Mouse (Mus musculus) stomach, postnatal 0 days (tissue): ENCODE data around the gene Gins1. TPM values are rescaled to one million over a fixed set of nuclear protein-coding genes. Genes with fewer than 3 reads are reported as not detected.

Source experiments
- ATAC-seq: fragments of 200-750 bp; cut with Nextera tagmentation; 2 replicates; pipeline ENCODE4 v1.8.0; 2017; ENCODE audit not compliant: low FRiP score, low TSS enrichment
- DNase-seq: peaks from one replicate; pipeline ENCODE4 v3.0.0-alpha.2; 2016; ENCODE audit warnings: low spot score
- H3K27ac ChIP-seq: fragments of 300-500 bp; sonication (generic); replicated peaks from 2 replicates; pipeline ENCODE4 v1.5.1; 2014; ENCODE audit warnings: mild to moderate bottlenecking, control low read depth
- H3K27me3 ChIP-seq: fragments of 300-500 bp; sonication (generic); 2 replicates; pipeline ENCODE4 v1.6.1; 2014; ENCODE audit warnings: low read length; ENCODE audit not compliant: control insufficient read depth, insufficient read depth
- H3K36me3 ChIP-seq: fragments of 300-500 bp; sonication (generic); 2 replicates; pipeline ENCODE4 v1.6.1; 2014; ENCODE audit warnings: low read length, mixed read lengths; ENCODE audit not compliant: control insufficient read depth, insufficient read depth
- H3K4me1 ChIP-seq: fragments of 300-500 bp; sonication (generic); replicated peaks from 2 replicates; pipeline ENCODE4 v1.6.1; 2014; ENCODE audit warnings: antibody characterized with exemption; ENCODE audit not compliant: control insufficient read depth, insufficient read depth
- H3K4me2 ChIP-seq: fragments of 300-500 bp; sonication (generic); replicated peaks from 2 replicates; pipeline ENCODE4 v1.6.1; 2014; ENCODE audit warnings: low read depth, mild to moderate bottlenecking, control low read depth, moderate library complexity
- H3K4me3 ChIP-seq: fragments of 300-500 bp; sonication (generic); 2 replicates; pipeline ENCODE4 v1.5.1; 2014; ENCODE audit warnings: low read depth, low read length, control low read depth
- H3K9ac ChIP-seq: fragments of 300-500 bp; sonication (generic); 2 replicates; pipeline ENCODE4 v1.6.1; 2014; ENCODE audit warnings: mild to moderate bottlenecking, low read length, control low read depth, mixed read lengths
- H3K9me3 ChIP-seq: fragments of 300-500 bp; sonication (generic); 2 replicates; pipeline ENCODE4 v1.6.1; 2016; ENCODE audit warnings: low read length; ENCODE audit not compliant: control insufficient read depth
- CTCF ChIP-seq: IDR thresholded peaks from 2 replicates; pipeline ENCODE4 v1.5.1; 2016; ENCODE audit warnings: antibody characterized with exemption, low read depth, mild to moderate bottlenecking, moderate library complexity
- EP300 ChIP-seq: optimal IDR thresholded peaks from 2 replicates; pipeline ENCODE3; 2016; ENCODE audit warnings: antibody characterized with exemption
- WGBS: fragments of 180-500 bp; shearing (Covaris S2); extraction: QIAGEN DNeasy Blood & Tissue Kit; methylation state at CpG from one replicate; pipeline ENCODE4 v1.1.7; 2014; 5-methylcytosine and 5-hydroxymethylcytosine counted together
- polyA plus RNA-seq: library from polyadenylated mRNA; unstranded; fragments of >200 nt; fragmentation: Nextera tagmentation; extraction: Ambion mirVana; gene quantifications from 2 replicates; pipeline ENCODE4 v1.2.1, GENCODE M21; 2015

The Gins1 gene
- polyA plus RNA-seq, 1 experiment from 2014 or later: 10.7 TPM

- WGBS: 87% methylated on average over 6 of the region's 6 CpGs
- no peak overlapping the region for H3K9ac ChIP-seq
- H3K27me3 ChIP-seq: no peaks in the 10 kb centered on the region
- H3K36me3 ChIP-seq: peaks cover 3% of the 10 kb centered on the region; the same call in 1 of the 2 replicates
- no peak overlapping the region for H3K4me3 ChIP-seq
- no peaks in the 10 kb centered on the region for H3K9me3 ChIP-seq
- no peak overlapping the region for H3K4me2 ChIP-seq
- no peaks in the 10 kb centered on the region for H3K4me1 ChIP-seq
- TF ChIP-seq EP300 (no peak), CTCF (no peak)
- no peak overlapping the region for H3K27ac ChIP-seq
- ATAC-seq: no peak
- DNase-seq: no peak
Measured at GRCm38 (mm10) chr2:150950056-150950455, 44.9 kb downstream of the Gins1 start.

GRCm38 (mm10) chr2:150951201-150951600 is 46.0 kb downstream of the Gins1 start:
- Histone ChIP-seq H3K27me3 (no peaks in the 10 kb centered on the region), H3K9me3 (no peaks in the 10 kb centered on the region), H3K9ac (no peak overlapping the region), H3K4me1 (no peaks in the 10 kb centered on the region), H3K4me3 (no peak overlapping the region), H3K36me3 (peaks cover 3% of the 10 kb centered on the region; the same call in 1 of the 2 replicates), H3K4me2 (no peak overlapping the region), H3K27ac (no peak overlapping the region)
- ATAC-seq (no peak), DNase-seq (no peak)
- TF ChIP-seq CTCF: no peak
- no peak for TF ChIP-seq EP300
- 86% methylated on average over 2 of the region's 2 CpGs for WGBS

DNA sequence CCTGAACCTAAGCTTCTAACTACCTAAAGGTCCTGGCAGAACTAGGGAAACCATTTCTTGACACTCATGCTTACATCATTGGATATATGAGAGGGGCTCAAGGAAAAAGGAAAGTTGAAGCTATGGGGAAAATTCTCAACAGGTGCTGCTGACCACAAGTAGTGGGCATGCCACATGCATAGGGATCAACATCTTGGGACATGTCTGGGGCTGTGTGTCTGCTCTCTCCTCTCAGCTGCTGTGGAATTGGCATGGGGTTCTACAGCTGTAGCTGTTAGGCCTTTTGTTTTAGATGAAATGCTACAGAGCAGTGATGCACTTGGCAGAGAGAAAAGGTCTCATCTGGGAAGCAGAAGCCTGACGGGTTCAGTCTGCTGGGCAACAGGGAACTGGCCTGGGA is 50.7 kb downstream of the Gins1 start:
- Histone ChIP-seq H3K4me3 (no peak overlapping the region), H3K27me3 (no peaks in the 10 kb centered on the region), H3K9me3 (no peaks in the 10 kb centered on the region), H3K27ac (no peak overlapping the region), H3K4me2 (no peak overlapping the region), H3K36me3 (peaks cover 2% of the 10 kb centered on the region; the same call in 1 of the 2 replicates), H3K9ac (no peak overlapping the region), H3K4me1 (no peaks in the 10 kb centered on the region)
- no peak for DNase-seq
- ATAC-seq: no peak
- TF ChIP-seq CTCF: no peak
- TF ChIP-seq EP300: no peak
- 81% methylated on average over 1 of the region's 1 CpGs for WGBS

DNA sequence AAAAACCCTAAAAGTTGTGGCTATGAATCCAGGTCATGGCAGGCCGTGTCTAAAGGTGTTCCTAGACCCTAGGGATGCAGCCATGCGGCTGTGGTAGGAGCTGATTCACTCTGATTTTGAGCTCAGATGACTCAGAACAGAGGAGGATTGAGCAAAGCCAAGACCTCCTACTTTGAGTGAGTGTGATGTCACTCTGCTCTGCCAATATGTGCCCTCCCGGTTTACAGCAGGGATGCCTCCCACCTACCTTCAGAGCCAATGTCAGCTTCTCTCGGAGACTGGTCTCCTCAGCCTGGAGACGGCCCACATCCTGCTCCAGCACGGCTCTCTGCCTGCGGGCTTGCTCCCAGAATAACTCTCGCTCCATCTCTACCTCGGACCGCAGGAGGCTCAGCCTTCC is 54.3 kb downstream of the Gins1 start:
- no peaks in the 10 kb centered on the region for H3K4me1 ChIP-seq
- H3K9ac ChIP-seq: no peak overlapping the region
- H3K27me3 ChIP-seq: no peaks in the 10 kb centered on the region
- H3K9me3 ChIP-seq: no peaks in the 10 kb centered on the region
- 92% methylated on average over 10 of the region's 10 CpGs for whole genome bisulfite sequencing
- DNase-seq (no peak), ATAC-seq (no peak)
- H3K4me2 ChIP-seq: no peak overlapping the region
- no peak overlapping the region for H3K27ac ChIP-seq
- TF ChIP-seq EP300 (no peak), CTCF (no peak)
- H3K36me3 ChIP-seq: 0 out of 2 replicates have a peak, but pooled peaks cover 2% of the 10 kb centered on the region
- no peak overlapping the region for H3K4me3 ChIP-seq

DNA sequence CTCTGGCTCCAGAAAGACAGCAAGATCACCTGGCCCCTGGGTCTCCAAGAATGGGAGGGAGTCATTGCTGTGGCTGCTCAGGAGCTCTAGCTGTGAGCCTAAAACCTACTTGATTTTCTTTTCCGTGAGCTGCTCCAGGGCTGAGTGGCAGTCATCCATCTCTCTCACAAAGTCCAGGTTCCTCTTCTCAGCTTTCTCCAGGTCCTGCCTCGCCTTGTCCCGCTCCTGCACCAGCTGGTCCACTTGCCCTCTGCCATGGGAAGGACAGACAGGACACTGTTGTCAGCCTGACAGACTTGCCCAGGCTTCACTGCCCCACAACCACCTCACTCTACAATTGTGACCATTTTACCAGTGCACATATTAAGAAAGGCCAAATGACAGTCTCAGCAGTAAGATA is 58.0 kb downstream of the Gins1 start:
- Histone ChIP-seq H3K27ac (no peak overlapping the region), H3K27me3 (no peaks in the 10 kb centered on the region), H3K4me3 (no peak overlapping the region), H3K4me1 (no peaks in the 10 kb centered on the region), H3K9me3 (no peaks in the 10 kb centered on the region), H3K9ac (no peak overlapping the region), H3K36me3 (0 out of 2 replicates have a peak, but pooled peaks cover 1% of the 10 kb centered on the region), H3K4me2 (no peak overlapping the region)
- 88% methylated on average over 3 of the region's 3 CpGs for WGBS
- TF ChIP-seq CTCF: no peak
- TF ChIP-seq EP300: no peak
- DNase-seq (no peak), ATAC-seq (no peak)

GRCm38 (mm10) chr2:150964641-150965040 is 59.4 kb downstream of the Gins1 start:
- WGBS: 88% methylated on average over 3 of the region's 3 CpGs
- no peak overlapping the region for H3K27ac ChIP-seq
- no peak overlapping the region for H3K4me3 ChIP-seq
- H3K4me1 ChIP-seq: no peaks in the 10 kb centered on the region
- ATAC-seq (no peak), DNase-seq (no peak)
- no peaks in the 10 kb centered on the region for H3K27me3 ChIP-seq
- H3K36me3 ChIP-seq: no peaks in the 10 kb centered on the region
- H3K9ac ChIP-seq: no peak overlapping the region
- TF ChIP-seq CTCF: no peak
- no peak for TF ChIP-seq EP300
- no peaks in the 10 kb centered on the region for H3K9me3 ChIP-seq
- no peak overlapping the region for H3K4me2 ChIP-seq
